Mouse (Mus musculus) kidney, adult 2 months (tissue): ENCODE measurements around the gene Slc16a13. TPM values are rescaled to one million over a fixed set of nuclear protein-coding genes. Genes with fewer than 3 reads are reported as not detected.

Source experiments
- DNase-seq: peaks from one replicate; pipeline ENCODE4 v3.0.0; 2021
- H3K27ac ChIP-seq: fragments of 200-500 bp; 2 replicates; pipeline ENCODE4 v1.5.1; 2012; ENCODE audit warnings: low read depth, low read length, control low read depth, inconsistent platforms; ENCODE audit not compliant: insufficient read depth
- H3K27me3 ChIP-seq: fragments of 200-500 bp; replicated peaks from 2 replicates; pipeline ENCODE4 v1.6.1; 2012; ENCODE audit warnings: mild to moderate bottlenecking, moderate library complexity, low read length, inconsistent platforms; ENCODE audit not compliant: control insufficient read depth, insufficient read depth
- H3K36me3 ChIP-seq: fragments of 200-500 bp; 2 replicates; pipeline ENCODE4 v1.6.1; 2012; ENCODE audit warnings: mild to moderate bottlenecking, moderate library complexity, low read length, inconsistent platforms; ENCODE audit not compliant: control insufficient read depth, insufficient read depth
- H3K4me1 ChIP-seq: fragments of 200-500 bp; 2 replicates; pipeline ENCODE4 v1.6.1; 2011; ENCODE audit warnings: low read length; ENCODE audit not compliant: control insufficient read depth, insufficient read depth
- H3K4me3 ChIP-seq: fragments of 200-500 bp; 2 replicates; pipeline ENCODE4 v1.5.1; 2011; ENCODE audit warnings: mild to moderate bottlenecking, low read depth, low read length, control low read depth; ENCODE audit not compliant: insufficient read depth
- CTCF ChIP-seq: fragments of 200-500 bp; conservative IDR thresholded peaks from 2 replicates; pipeline ENCODE4 v1.5.1; 2011; ENCODE audit warnings: low read depth, mild to moderate bottlenecking, control low read depth, low read length, moderate library complexity, mixed read lengths; ENCODE audit not compliant: insufficient read depth, insufficient read length
- POLR2A ChIP-seq: fragments of 200-500 bp; IDR thresholded peaks from one replicate; pipeline ENCODE4 v1.6.1; 2011; ENCODE audit warnings: low read depth, low read length, control low read depth
- WGBS: fragments of 180-500 bp; shearing (Covaris S2); methylation state at CpG from one replicate; pipeline ENCODE4 v1.1.7; 2018; 5-methylcytosine and 5-hydroxymethylcytosine counted together
- polyA plus RNA-seq: library from polyadenylated mRNA; depleted of rRNA; stranded (reverse); fragments of >200 nt; gene quantifications from 2 replicates; pipeline ENCODE4 v1.2.3, GENCODE M21; 2012

The Slc16a13 gene
- polyA plus RNA-seq, 1 experiment, result 44.0 TPM

GRCm38 (mm10) chr11:70225798-70226601 lies 5.1 kb upstream of the Slc16a13 start:
- peak; percentile 1 for DNase-seq
- Histone ChIP-seq H3K4me3 (peak overlapping the region; percentile 25), H3K4me1 (peaks cover 18% of the 10 kb centered on the region), H3K27ac (no peak overlapping the region), H3K36me3 (no peaks in the 10 kb centered on the region), H3K27me3 (no peaks in the 10 kb centered on the region)
- 37% methylated on average over 27 of the region's 27 CpGs for WGBS
- TF ChIP-seq POLR2A (no peak), CTCF (no peak)

GRCm38 (mm10) chr11:70223724-70224123 lies 2.9 kb upstream of the Slc16a13 start:
- 65% methylated on average over 9 of the region's 9 CpGs for WGBS
- TF ChIP-seq POLR2A (no peak), CTCF (no peak)
- peak overlapping the region; percentile 57 for H3K27ac ChIP-seq
- peak; percentile 79 for DNase-seq
- H3K36me3 ChIP-seq, result no peaks in the 10 kb centered on the region
- H3K27me3 ChIP-seq, result no peaks in the 10 kb centered on the region
- peaks cover 18% of the 10 kb centered on the region for H3K4me1 ChIP-seq
- H3K4me3 ChIP-seq, result no peak overlapping the region

- WGBS, result 14% methylated on average over 14 of the region's 14 CpGs
- H3K4me3 ChIP-seq, result peak overlapping the region; percentile 63
- H3K27ac ChIP-seq, result peak overlapping the region; percentile 86
- H3K36me3 ChIP-seq, result no peaks in the 10 kb centered on the region; the same call in 1 of the 2 replicates
- H3K4me1 ChIP-seq, result peaks cover 35% of the 10 kb centered on the region
- no peaks in the 10 kb centered on the region for H3K27me3 ChIP-seq
- peak; percentile 82 for DNase-seq
- no peak for TF ChIP-seq CTCF
- no peak for TF ChIP-seq POLR2A
Observed at GRCm38 (mm10) chr11:70221603-70222500, 988 bp upstream of the Slc16a13 start.

GRCm38 (mm10) chr11:70220323-70220722 lies 541 bp downstream of the Slc16a13 start:
- WGBS, result 5% methylated on average over 24 of the region's 24 CpGs
- DNase-seq, result peak; percentile 48
- Histone ChIP-seq H3K4me3 (peak overlapping the region; percentile 63), H3K27me3 (no peaks in the 10 kb centered on the region), H3K4me1 (peaks cover 32% of the 10 kb centered on the region), H3K27ac (peak overlapping the region; percentile 77), H3K36me3 (no peaks in the 10 kb centered on the region; the same call in 1 of the 2 replicates)
- TF ChIP-seq POLR2A (no peak), CTCF (no peak)

- no peak for DNase-seq
- no peak for TF ChIP-seq POLR2A
- no peak for TF ChIP-seq CTCF
- peak overlapping the region; percentile 77 for H3K27ac ChIP-seq
- no peaks in the 10 kb centered on the region; the same call in 1 of the 2 replicates for H3K36me3 ChIP-seq
- H3K27me3 ChIP-seq, result no peaks in the 10 kb centered on the region
- peak overlapping the region; percentile 63 for H3K4me3 ChIP-seq
- H3K4me1 ChIP-seq, result peaks cover 32% of the 10 kb centered on the region
- 55% methylated on average over 7 of the region's 7 CpGs for WGBS
Observed at GRCm38 (mm10) chr11:70219873-70220272, 991 bp downstream of the Slc16a13 start.

- H3K4me1 ChIP-seq, result peaks cover 28% of the 10 kb centered on the region
- H3K4me3 ChIP-seq, result peak overlapping the region; percentile 27
- WGBS, result 63% methylated on average over 15 of the region's 15 CpGs
- no peaks in the 10 kb centered on the region; the same call in 1 of the 2 replicates for H3K36me3 ChIP-seq
- H3K27ac ChIP-seq, result peak overlapping the region; percentile 93
- no peak for TF ChIP-seq POLR2A
- no peak for TF ChIP-seq CTCF
- no peaks in the 10 kb centered on the region for H3K27me3 ChIP-seq
- DNase-seq, result no peak
Observed at GRCm38 (mm10) chr11:70218741-70219470, 2.0 kb downstream of the Slc16a13 start.
